In the genomic region with DNA sequence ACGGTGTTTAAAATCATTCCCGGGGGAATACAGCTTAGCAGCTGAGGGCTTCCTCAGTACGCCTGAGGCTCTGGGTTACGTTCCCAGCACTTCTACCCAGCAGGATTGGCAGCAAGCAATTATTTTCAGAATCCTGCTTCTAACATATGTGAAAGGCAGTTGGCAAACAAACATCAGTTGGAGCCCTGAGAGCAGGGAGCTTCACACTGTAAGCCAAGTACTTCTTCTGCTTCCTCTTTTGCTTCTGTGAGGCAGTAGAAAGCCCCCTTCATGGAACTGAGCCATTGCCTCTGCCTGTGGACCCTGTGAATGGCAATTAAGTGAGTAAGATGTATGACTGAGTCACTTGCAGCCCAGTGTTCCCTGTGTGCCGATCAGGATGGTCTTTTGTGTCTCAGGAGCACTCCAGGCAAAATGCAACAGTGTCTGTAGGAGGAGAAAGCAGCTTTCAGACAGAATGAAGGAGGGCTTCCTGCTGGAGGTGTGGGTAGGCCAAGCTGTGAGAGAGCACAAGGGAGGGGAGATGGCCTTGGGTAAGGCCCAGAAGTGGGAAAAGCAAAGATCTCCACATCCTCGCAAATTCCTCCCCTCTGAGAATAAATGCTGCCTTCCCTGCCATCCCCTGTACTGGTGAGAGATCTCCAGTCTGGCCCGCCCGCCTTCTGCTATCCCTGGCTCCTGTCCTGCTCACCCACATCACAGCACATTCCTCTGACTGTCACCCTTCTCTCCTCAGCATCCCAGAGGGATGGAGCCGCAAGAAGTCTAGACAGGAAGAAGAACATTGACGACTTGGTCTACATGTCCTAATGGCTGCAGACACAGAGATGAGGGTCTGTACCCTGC, we compare ENCODE assay signal across 21 mouse cellular contexts. TPM values are rescaled to one million over a fixed set of nuclear protein-coding genes. Genes with fewer than 3 reads are reported as not detected.
DNase-seq lines count a peak whose midpoint lies in the region; ATAC-seq lines count a peak whose summit lies in the region.
"Had no signal": no experiment of that assay in that cellular context is flagged by ENCODE, and none has a peak within 500 bp of the region (broad histone marks: within the 10 kb centered on the region; RNA-seq: fewer than 3 reads in every experiment).

No protein-coding gene starts in this region.

- no peaks in the 10 kb centered on the region for H3K36me3 ChIP-seq in forebrain, embryonic 14.5 days (ENCODE audit: control insufficient read depth, insufficient read depth, low read length)
- no peaks in the 10 kb centered on the region for H3K36me3 ChIP-seq in forebrain, embryonic 12.5 days (replicated peaks)
- no peaks in the 10 kb centered on the region for H3K36me3 ChIP-seq in neural tube, embryonic 13.5 days
- no peaks in the 10 kb centered on the region for H3K36me3 ChIP-seq in limb, embryonic 10.5 days
- H3K36me3 ChIP-seq: liver, embryonic 15.5 days; midbrain, embryonic 13.5 days had no signal

- no peak overlapping the region for H3K4me2 ChIP-seq in forebrain, embryonic 14.5 days (ENCODE audit: low read length)
- H3K4me2 ChIP-seq in forebrain, embryonic 12.5 days, result no peak overlapping the region
- no peak overlapping the region for H3K4me2 ChIP-seq in neural tube, embryonic 13.5 days
- H3K4me2 ChIP-seq: liver, embryonic 15.5 days; midbrain, embryonic 13.5 days had no signal

- H3K27ac ChIP-seq in forebrain, embryonic 14.5 days (ENCODE audit: low read depth, low read length), result no peak overlapping the region
- no peak overlapping the region for H3K27ac ChIP-seq in forebrain, embryonic 12.5 days
- H3K27ac ChIP-seq in neural tube, embryonic 13.5 days (replicated peaks), result no peak overlapping the region
- peak overlapping the region; percentile 81 for H3K27ac ChIP-seq in limb, embryonic 10.5 days
- H3K27ac ChIP-seq: liver, embryonic 15.5 days; midbrain, embryonic 13.5 days had no signal

- no peak for ATAC-seq in forebrain, embryonic 14.5 days
- no peak for ATAC-seq in forebrain, embryonic 12.5 days (ENCODE audit: low FRiP score)
- 0 out of 2 replicates have a peak, but pooled peaks have one; percentile 36 for ATAC-seq in neural tube, embryonic 13.5 days (ENCODE audit: low read depth)
- ATAC-seq: midbrain, embryonic 13.5 days had no signal

- DNase-seq in forebrain, embryonic 14.5 days (ENCODE audit: low spot score), result peak; percentile 56
- DNase-seq in layer of hippocampus, adult 8-10 months (ENCODE audit: low spot score in 2 of 2), result peak; percentile 7 to 28
- no peak for DNase-seq in layer of hippocampus, adult 9-10 months (ENCODE audit: low spot score)
- no peak for DNase-seq in neural tube, embryonic 10.5 days (ENCODE audit: extremely low spot score, low spot score)
- DNase-seq in limb, embryonic 10.5 days (ENCODE audit: low spot score), result no peak
- DNase-seq in T-cell, adult 2 months (ENCODE audit: low spot score), result no peak
- DNase-seq: cerebellum, adult 11-12 months; kidney, adult 9 months; lung, postnatal 36 days; thymus, adult 18-20 months had no signal

- H3K4me3 ChIP-seq in forebrain, embryonic 14.5 days (ENCODE audit: low read depth, low read length), result no peak overlapping the region
- no peak overlapping the region for H3K4me3 ChIP-seq in forebrain, embryonic 12.5 days (replicated peaks)
- H3K4me3 ChIP-seq in neural tube, embryonic 13.5 days, result no peak overlapping the region
- H3K4me3 ChIP-seq in limb, embryonic 10.5 days, result no peak overlapping the region
- H3K4me3 ChIP-seq: erythroblast, embryonic 14.5 days; liver, embryonic 15.5 days; midbrain, embryonic 13.5 days had no signal

- H3K9ac ChIP-seq in forebrain, embryonic 14.5 days (ENCODE audit: low read length), result no peak overlapping the region
- H3K9ac ChIP-seq in forebrain, embryonic 12.5 days, result no peak overlapping the region
- no peak overlapping the region for H3K9ac ChIP-seq in neural tube, embryonic 13.5 days
- H3K9ac ChIP-seq: liver, embryonic 15.5 days; midbrain, embryonic 13.5 days had no signal

- 63% methylated on average over 10 of the region's 10 CpGs for WGBS in forebrain, embryonic 14.5 days
- 62% methylated on average over 10 of the region's 10 CpGs for WGBS in forebrain, embryonic 12.5 days
- 63% methylated on average over 10 of the region's 10 CpGs for WGBS in neural tube, embryonic 13.5 days
- WGBS in limb, embryonic 10.5 days, result 68% methylated on average over 10 of the region's 10 CpGs

- H3K27me3 ChIP-seq in forebrain, embryonic 14.5 days (replicated peaks; ENCODE audit: control insufficient read depth, insufficient read depth, low read length), result no peaks in the 10 kb centered on the region
- H3K27me3 ChIP-seq in forebrain, embryonic 12.5 days, result no peaks in the 10 kb centered on the region
- no peaks in the 10 kb centered on the region for H3K27me3 ChIP-seq in neural tube, embryonic 13.5 days
- H3K27me3 ChIP-seq in limb, embryonic 10.5 days (ENCODE audit: low read depth, poor library complexity, severe bottlenecking), result 0 out of 2 replicates have a peak, but pooled peaks cover 6% of the 10 kb centered on the region
- H3K27me3 ChIP-seq: liver, embryonic 15.5 days; midbrain, embryonic 13.5 days had no signal

- no peaks in the 10 kb centered on the region for H3K9me3 ChIP-seq in forebrain, embryonic 14.5 days (replicated peaks; ENCODE audit: control insufficient read depth, low read length)
- H3K9me3 ChIP-seq in forebrain, embryonic 12.5 days, result no peaks in the 10 kb centered on the region
- H3K9me3 ChIP-seq in neural tube, embryonic 13.5 days, result no peaks in the 10 kb centered on the region
- H3K9me3 ChIP-seq in limb, embryonic 10.5 days (replicated peaks), result no peaks in the 10 kb centered on the region
- H3K9me3 ChIP-seq: liver, embryonic 15.5 days; midbrain, embryonic 13.5 days had no signal

- no peaks in the 10 kb centered on the region for H3K4me1 ChIP-seq in forebrain, embryonic 14.5 days (ENCODE audit: control insufficient read depth, insufficient read depth, low read length)
- H3K4me1 ChIP-seq in forebrain, embryonic 12.5 days, result peaks cover 10% of the 10 kb centered on the region; the same call in 1 of the 2 replicates
- H3K4me1 ChIP-seq in neural tube, embryonic 13.5 days (replicated peaks), result peaks cover 14% of the 10 kb centered on the region; the same call in 1 of the 2 replicates
- H3K4me1 ChIP-seq in limb, embryonic 10.5 days, result peaks cover 35% of the 10 kb centered on the region
- H3K4me1 ChIP-seq: liver, embryonic 15.5 days had no signal

RNA-seq across cellular contexts. Expression of a gene that starts 7.5 kb away (rescaled TPM):
- polyA plus RNA-seq in forebrain, embryonic 14.5 days (2014; fragmentation: Nextera tagmentation; extraction: Ambion mirVana), result not detected in 2 replicates
- polyA plus RNA-seq in forebrain, embryonic 12.5 days (2016; fragmentation: Nextera tagmentation; extraction: Ambion mirVana), result not detected in 2 replicates
- total RNA-seq in layer of hippocampus, adult 8-10 months (2022), result not detected
- polyA plus RNA-seq in neural tube, embryonic 13.5 days (2015; fragmentation: Nextera tagmentation; extraction: Ambion mirVana), result not detected in 2 replicates
- not detected in 2 replicates for polyA plus RNA-seq in limb, embryonic 10.5 days (2016; fragmentation: Nextera tagmentation; extraction: Ambion mirVana)
- total RNA-seq: adrenal gland, adult 18-20 months; gastrocnemius, adult 18-20 months; granulocyte monocyte progenitor cell, adult 5-6 weeks had no signal
- polyA plus RNA-seq: erythroblast, embryonic 14.5 days; heart, embryonic 14.5 days; large intestine, adult 2 months; limb, embryonic 11.5 days; liver, embryonic 15.5 days; midbrain, embryonic 13.5 days had no signal

Comparison
In these comparisons a context has a peak if more than half of its experiments do, and no peak if none do; other contexts are left out.
1. DNase-seq: peak in forebrain, embryonic 14.5 days (single experiment) and layer of hippocampus, adult 8-10 months (2 of 2); none in layer of hippocampus, adult 9-10 months (single experiment), neural tube, embryonic 10.5 days (single experiment), limb, embryonic 10.5 days (single experiment) and T-cell, adult 2 months (single experiment).